Mouse (Mus musculus) kidney, embryonic 15.5 days (tissue): Measurements from ENCODE around the gene Ucp1. TPM values are rescaled to one million over a fixed set of nuclear protein-coding genes. Genes with fewer than 3 reads are reported as not detected.

ENCODE experiments used
- ATAC-seq: fragments of 200-750 bp; cut with Nextera tagmentation; replicated peaks from 2 replicates; pipeline ENCODE4 v1.8.0; 2017; ENCODE audit warnings: moderate TSS enrichment; ENCODE audit not compliant: low FRiP score
- H3K27ac ChIP-seq: fragments of 300-500 bp; sonication (generic); 2 replicates; pipeline ENCODE4 v1.5.1; 2015; ENCODE audit warnings: mild to moderate bottlenecking, inconsistent platforms
- H3K27me3 ChIP-seq: fragments of 300-500 bp; sonication (generic); 2 replicates; pipeline ENCODE4 v1.6.1; 2015; ENCODE audit warnings: inconsistent platforms
- H3K36me3 ChIP-seq: fragments of 300-500 bp; sonication (generic); 2 replicates; pipeline ENCODE4 v1.6.1; 2015; ENCODE audit warnings: inconsistent platforms
- H3K4me1 ChIP-seq: fragments of 300-500 bp; sonication (generic); 2 replicates; pipeline ENCODE4 v1.6.1; 2015; ENCODE audit warnings: inconsistent platforms
- H3K4me2 ChIP-seq: fragments of 300-500 bp; sonication (generic); 2 replicates; pipeline ENCODE4 v1.6.1; 2015; ENCODE audit warnings: moderate library complexity, mild to moderate bottlenecking, inconsistent platforms
- H3K4me3 ChIP-seq: fragments of 300-500 bp; sonication (generic); replicated peaks from 2 replicates; pipeline ENCODE4 v1.5.1; 2015; ENCODE audit warnings: mild to moderate bottlenecking, inconsistent platforms
- H3K9ac ChIP-seq: fragments of 300-500 bp; sonication (generic); 2 replicates; pipeline ENCODE4 v1.6.1; 2015; ENCODE audit warnings: mild to moderate bottlenecking, inconsistent platforms
- H3K9me3 ChIP-seq: fragments of 300-500 bp; sonication (generic); replicated peaks from 2 replicates; pipeline ENCODE4 v1.6.1; 2016; ENCODE audit warnings: inconsistent platforms
- WGBS: fragments of 180-500 bp; shearing (Covaris S2); methylation state at CpG from one replicate; pipeline ENCODE4 v1.1.7; 2015; ENCODE audit warnings: mixed read lengths; 5-methylcytosine and 5-hydroxymethylcytosine counted together
- polyA plus RNA-seq: library from polyadenylated mRNA; unstranded; fragments of >200 nt; fragmentation: Nextera tagmentation; extraction: Ambion mirVana; gene quantifications from 2 replicates; pipeline ENCODE4 v1.2.1, GENCODE M21; 2015

The Ucp1 gene
- polyA plus RNA-seq, 1 experiment from 2014 or later = not detected

GRCm38 (mm10) chr8:83331899-83332697 is 41.9 kb downstream of the Ucp1 start, which contains the start of gene Elmod2:
TSS of gene Elmod2 (minus strand) at chr8:83332486.
- Histone ChIP-seq H3K27ac (peak within 1 kb of the TSS; percentile 60), H3K4me3 (peak within 1 kb of the TSS; percentile 95), H3K4me2 (peak within 1 kb of the TSS; percentile 94), H3K27me3 (peaks cover 6% of the 10 kb centered on the region; the same call in 1 of the 2 replicates), H3K4me1 (peaks cover 8% of the 10 kb centered on the region), H3K9me3 (no peaks in the 10 kb centered on the region), H3K36me3 (peaks cover 16% of the 10 kb centered on the region), H3K9ac (peak within 1 kb of the TSS; percentile 84)
- under 1% methylated on average over 84 of the region's 85 CpGs for WGBS
- ATAC-seq = peak; percentile 99

DNA sequence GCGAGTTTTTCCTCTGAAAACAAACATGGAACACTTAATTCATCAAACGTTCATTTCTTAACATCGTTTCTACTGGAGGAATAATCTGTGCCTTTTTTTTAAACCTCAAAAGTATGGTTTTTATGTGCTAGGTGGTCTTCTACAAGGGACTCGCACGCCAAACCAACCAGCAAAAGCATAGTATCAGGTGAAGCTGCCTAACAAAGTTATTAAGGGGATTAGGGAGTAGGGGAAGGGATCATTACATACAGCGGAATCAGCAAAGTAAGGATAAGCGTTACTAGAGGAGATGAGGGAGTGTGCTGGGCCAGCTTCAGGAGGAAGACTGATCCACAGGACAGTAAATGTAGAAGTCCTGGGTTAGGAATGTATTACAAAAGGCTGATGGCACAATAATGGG is 42.7 kb downstream of the Ucp1 start:
- Histone ChIP-seq H3K27me3 (peaks cover 6% of the 10 kb centered on the region; the same call in 1 of the 2 replicates), H3K27ac (no peak overlapping the region), H3K36me3 (peaks cover 12% of the 10 kb centered on the region), H3K9me3 (no peaks in the 10 kb centered on the region), H3K4me3 (peak overlapping the region; percentile 95), H3K4me2 (peak overlapping the region; percentile 94), H3K9ac (no peak overlapping the region), H3K4me1 (peaks cover 8% of the 10 kb centered on the region)
- no peak for ATAC-seq
- 9% methylated on average over 7 of the region's 7 CpGs for WGBS

GRCm38 (mm10) chr8:83342076-83342475 is 51.9 kb downstream of the Ucp1 start:
- 87% methylated on average over 3 of the region's 3 CpGs for WGBS
- Histone ChIP-seq H3K4me2 (no peak overlapping the region), H3K4me1 (no peaks in the 10 kb centered on the region), H3K9ac (no peak overlapping the region), H3K36me3 (no peaks in the 10 kb centered on the region), H3K4me3 (no peak overlapping the region), H3K27me3 (no peaks in the 10 kb centered on the region), H3K27ac (no peak overlapping the region), H3K9me3 (no peaks in the 10 kb centered on the region)
- ATAC-seq = no peak

GRCm38 (mm10) chr8:83342693-83343092 is 52.5 kb downstream of the Ucp1 start:
- Histone ChIP-seq H3K27me3 (no peaks in the 10 kb centered on the region), H3K27ac (no peak overlapping the region), H3K36me3 (no peaks in the 10 kb centered on the region), H3K4me3 (no peak overlapping the region), H3K9me3 (no peaks in the 10 kb centered on the region), H3K9ac (no peak overlapping the region), H3K4me2 (no peak overlapping the region), H3K4me1 (no peaks in the 10 kb centered on the region)
- ATAC-seq = no peak

Other genes starting within 250 kb of the Ucp1 start
- 1.8 and 1.9 TPM in 2 replicates for gene Tbc1d9, start 125.0 kb upstream of the Ucp1 start, polyA plus RNA-seq
- gene Gm10645, start 124.2 kb upstream of the Ucp1 start, polyA plus RNA-seq = 1.0 and 1.1 TPM in 2 replicates
- 16.3 TPM in 2 replicates for gene Elmod2, start 42.1 kb downstream of the Ucp1 start, polyA plus RNA-seq
- gene Mgat4d, start 58.1 kb downstream of the Ucp1 start, polyA plus RNA-seq = not detected in 2 replicates
- gene Clgn, start 99.5 kb downstream of the Ucp1 start, polyA plus RNA-seq = 0.25 and 0.26 TPM in 2 replicates
- 106 and 112 TPM in 2 replicates for gene Scoc, start 168.0 kb downstream of the Ucp1 start, polyA plus RNA-seq
- not detected in 2 replicates for gene Olfr370, start 245.4 kb downstream of the Ucp1 start, polyA plus RNA-seq